ENCODE assay signal across 9 mouse cellular contexts in genomic region chr4:21814029-21814428, GRCm38 (mm10). TPM values are rescaled to one million over a fixed set of nuclear protein-coding genes. Genes with fewer than 3 reads are reported as not detected.
DNase-seq lines count a peak whose midpoint lies in the region; ATAC-seq and TF ChIP-seq lines count a peak whose summit lies in the region.
"Had no signal": no experiment of that assay in that cellular context is flagged by ENCODE, and none has a peak within 500 bp of the region (broad histone marks: within the 10 kb centered on the region; RNA-seq: fewer than 3 reads in every experiment).

No protein-coding gene starts in this region.

- intact Hi-C loops in left cerebral cortex, postnatal 25 days (cut with DNase I), result loop anchor here (1.0 to 5.0 kb wide), 3 partner anchors 87 to 377 kb away; partner anchors contain the start of gene Ccnc

- no peak overlapping the region for H3K4me3 ChIP-seq in intestine, postnatal 0 days (ENCODE audit: low read depth, low read length)
- H3K4me3 ChIP-seq in midbrain, embryonic 13.5 days (replicated peaks), result no peak overlapping the region
- H3K4me3 ChIP-seq in stomach, postnatal 0 days (ENCODE audit: low read depth, low read length), result no peak overlapping the region
- H3K4me3 ChIP-seq: embryonic facial prominence, embryonic 15.5 days had no signal

- no peaks in the 10 kb centered on the region for H3K4me1 ChIP-seq in intestine, postnatal 0 days (replicated peaks; ENCODE audit: control insufficient read depth, insufficient read depth, low read length)
- H3K4me1 ChIP-seq in midbrain, embryonic 13.5 days (replicated peaks), result no peaks in the 10 kb centered on the region
- H3K4me1 ChIP-seq in stomach, postnatal 0 days (replicated peaks; ENCODE audit: control insufficient read depth, insufficient read depth), result no peaks in the 10 kb centered on the region
- H3K4me1 ChIP-seq: embryonic facial prominence, embryonic 15.5 days had no signal

- H3K36me3 ChIP-seq in intestine, postnatal 0 days (ENCODE audit: control insufficient read depth, insufficient read depth), result peaks cover 27% of the 10 kb centered on the region
- H3K36me3 ChIP-seq in midbrain, embryonic 13.5 days, result peaks cover 40% of the 10 kb centered on the region
- H3K36me3 ChIP-seq in stomach, postnatal 0 days (ENCODE audit: control insufficient read depth, insufficient read depth, low read length), result peaks cover 10% of the 10 kb centered on the region

- no peak overlapping the region for H3K27ac ChIP-seq in intestine, postnatal 0 days (ENCODE audit: low read depth, low read length)
- no peak overlapping the region for H3K27ac ChIP-seq in midbrain, embryonic 13.5 days
- no peak overlapping the region for H3K27ac ChIP-seq in stomach, postnatal 0 days (replicated peaks)
- H3K27ac ChIP-seq: embryonic facial prominence, embryonic 15.5 days had no signal

- DNase-seq in urinary bladder, postnatal 14 days (ENCODE audit: low spot score), result peak; percentile 9
- no peak for DNase-seq in urinary bladder, adult 2 months (ENCODE audit: low spot score)
- peak; percentile 53 for DNase-seq in cerebellum, adult 9-10 months
- peak; percentile 14 to 23 for DNase-seq in frontal cortex, postnatal 14 days (ENCODE audit: low spot score in 2 of 2)
- DNase-seq in left cerebral cortex, postnatal 25 days (ENCODE audit: low spot score in 2 of 2), result peak; percentile 36 to 46
- DNase-seq in stomach, postnatal 0 days (ENCODE audit: low spot score), result peak; percentile 39

- WGBS in intestine, postnatal 0 days, result 39% methylated on average over 2 of the region's 2 CpGs
- WGBS in midbrain, embryonic 13.5 days, result 40% methylated on average over 2 of the region's 2 CpGs
- 36% methylated on average over 2 of the region's 2 CpGs for WGBS in stomach, postnatal 0 days

- H3K4me2 ChIP-seq in intestine, postnatal 0 days (replicated peaks; ENCODE audit: low read depth), result no peak overlapping the region
- H3K4me2 ChIP-seq in midbrain, embryonic 13.5 days (replicated peaks), result no peak overlapping the region
- H3K4me2 ChIP-seq in stomach, postnatal 0 days (replicated peaks; ENCODE audit: low read depth), result no peak overlapping the region
- H3K4me2 ChIP-seq: embryonic facial prominence, embryonic 15.5 days had no signal

- no peak for ATAC-seq in intestine, postnatal 0 days
- peak; percentile 93 for ATAC-seq in midbrain, embryonic 13.5 days
- peak; percentile 21; the same call in 1 of the 2 replicates for ATAC-seq in stomach, postnatal 0 days (ENCODE audit: low FRiP score, low TSS enrichment)

- no peak overlapping the region for H3K9ac ChIP-seq in intestine, postnatal 0 days (ENCODE audit: low read depth, low read length)
- H3K9ac ChIP-seq in midbrain, embryonic 13.5 days (replicated peaks), result no peak overlapping the region
- H3K9ac ChIP-seq in stomach, postnatal 0 days (ENCODE audit: low read length), result no peak overlapping the region
- H3K9ac ChIP-seq: embryonic facial prominence, embryonic 15.5 days had no signal

- H3K27me3 ChIP-seq in intestine, postnatal 0 days (replicated peaks; ENCODE audit: control insufficient read depth, insufficient read depth, low read length), result no peaks in the 10 kb centered on the region
- H3K27me3 ChIP-seq in midbrain, embryonic 13.5 days, result no peaks in the 10 kb centered on the region
- H3K27me3 ChIP-seq in stomach, postnatal 0 days (ENCODE audit: control insufficient read depth, insufficient read depth, low read length), result no peaks in the 10 kb centered on the region
- H3K27me3 ChIP-seq: embryonic facial prominence, embryonic 15.5 days had no signal

- TF ChIP-seq CTCF in intestine, postnatal 0 days (IDR thresholded peaks at IDR 0.05; ENCODE audit: low read depth), result peak; percentile 96
- peak; percentile 93 for TF ChIP-seq CTCF in stomach, postnatal 0 days (IDR thresholded peaks at IDR 0.05; ENCODE audit: low read depth)

- no peak for TF ChIP-seq EP300 in stomach, postnatal 0 days (optimal IDR thresholded peaks at IDR 0.05)

- no peaks in the 10 kb centered on the region for H3K9me3 ChIP-seq in intestine, postnatal 0 days (ENCODE audit: control insufficient read depth)
- no peaks in the 10 kb centered on the region for H3K9me3 ChIP-seq in midbrain, embryonic 13.5 days
- H3K9me3 ChIP-seq in stomach, postnatal 0 days (ENCODE audit: control insufficient read depth, low read length), result no peaks in the 10 kb centered on the region
- H3K9me3 ChIP-seq: embryonic facial prominence, embryonic 15.5 days had no signal

RNA-seq across cellular contexts. Expression of gene Pnisr, which starts 33.4 kb away (rescaled TPM):
- 155 and 166 TPM in 2 replicates for polyA plus RNA-seq in urinary bladder, adult 2 months (2012; rRNA removed)
- 36.3 and 41.6 TPM in 2 replicates for polyA plus RNA-seq in intestine, postnatal 0 days (2015; fragmentation: Nextera tagmentation; extraction: Ambion mirVana)
- 100 to 1,000 TPM; 158 to 190 TPM for total RNA-seq in left cerebral cortex, postnatal 25 days (2021)
- polyA plus RNA-seq in midbrain, embryonic 13.5 days (2015; fragmentation: Nextera tagmentation; extraction: Ambion mirVana), result 216 and 226 TPM in 2 replicates
- polyA plus RNA-seq in stomach, postnatal 0 days (2015; fragmentation: Nextera tagmentation; extraction: Ambion mirVana), result 41.3 and 41.4 TPM in 2 replicates

RNA-seq across cellular contexts. Expression of gene Tstd3, which starts 47.0 kb away (rescaled TPM):
- polyA plus RNA-seq in urinary bladder, adult 2 months (2012; rRNA removed), result 19.3 and 22.2 TPM in 2 replicates
- 21.1 and 21.3 TPM in 2 replicates for polyA plus RNA-seq in intestine, postnatal 0 days (2015; fragmentation: Nextera tagmentation; extraction: Ambion mirVana)
- total RNA-seq in left cerebral cortex, postnatal 25 days (2021), result 10 to 100 TPM; 21.0 to 21.3 TPM
- polyA plus RNA-seq in midbrain, embryonic 13.5 days (2015; fragmentation: Nextera tagmentation; extraction: Ambion mirVana), result 28.5 and 30.6 TPM in 2 replicates
- 13.5 and 14.8 TPM in 2 replicates for polyA plus RNA-seq in stomach, postnatal 0 days (2015; fragmentation: Nextera tagmentation; extraction: Ambion mirVana)

RNA-seq across cellular contexts. Expression of gene Usp45, which starts 47.1 kb away (rescaled TPM):
- polyA plus RNA-seq in urinary bladder, adult 2 months (2012; rRNA removed), result 11.0 and 11.5 TPM in 2 replicates
- polyA plus RNA-seq in intestine, postnatal 0 days (2015; fragmentation: Nextera tagmentation; extraction: Ambion mirVana), result 3.4 and 3.7 TPM in 2 replicates
- 10 to 100 TPM; 49.8 to 50.9 TPM for total RNA-seq in left cerebral cortex, postnatal 25 days (2021)
- polyA plus RNA-seq in midbrain, embryonic 13.5 days (2015; fragmentation: Nextera tagmentation; extraction: Ambion mirVana), result 7.5 and 7.8 TPM in 2 replicates
- polyA plus RNA-seq in stomach, postnatal 0 days (2015; fragmentation: Nextera tagmentation; extraction: Ambion mirVana), result 2.7 and 3.4 TPM in 2 replicates
